Mouse (Mus musculus) stomach, postnatal 0 days (tissue): Measurements from ENCODE around the gene Clasp1.

Experiments
- CTCF ChIP-seq: IDR thresholded peaks from 2 replicates; pipeline ENCODE4 v1.5.1; 2016; ENCODE audit warnings: antibody characterized with exemption, low read depth, mild to moderate bottlenecking, moderate library complexity
- EP300 ChIP-seq: optimal IDR thresholded peaks from 2 replicates; pipeline ENCODE3; 2016; ENCODE audit warnings: antibody characterized with exemption

DNA sequence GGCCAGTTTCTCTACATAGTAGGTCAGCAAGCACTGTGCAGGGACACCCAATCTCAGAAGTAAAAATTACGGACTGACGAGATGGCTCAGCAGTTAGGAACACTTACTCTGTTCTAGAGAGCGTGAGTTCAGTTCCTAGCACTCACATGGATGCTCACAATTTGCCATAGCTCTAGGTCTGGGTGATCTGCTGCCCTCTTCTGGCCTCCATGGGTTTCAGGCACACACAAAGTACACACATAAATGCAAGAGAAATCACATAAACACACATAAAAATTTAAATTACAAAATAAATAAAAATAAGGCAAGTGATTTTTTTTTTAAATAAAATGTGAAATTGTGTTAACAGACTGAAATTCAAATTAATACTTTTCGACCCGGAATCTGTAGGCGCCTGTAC lies 77.2 kb downstream of the Clasp1 start:
- peak; percentile 42 for TF ChIP-seq CTCF
- TF ChIP-seq EP300: no peak
